Mouse (Mus musculus): ENCODE results near the gene Wnk4.
A peak's percentile ranks its signal among the peaks of the same experiment; 100 is the strongest.

Gene Wnk4

DNA sequence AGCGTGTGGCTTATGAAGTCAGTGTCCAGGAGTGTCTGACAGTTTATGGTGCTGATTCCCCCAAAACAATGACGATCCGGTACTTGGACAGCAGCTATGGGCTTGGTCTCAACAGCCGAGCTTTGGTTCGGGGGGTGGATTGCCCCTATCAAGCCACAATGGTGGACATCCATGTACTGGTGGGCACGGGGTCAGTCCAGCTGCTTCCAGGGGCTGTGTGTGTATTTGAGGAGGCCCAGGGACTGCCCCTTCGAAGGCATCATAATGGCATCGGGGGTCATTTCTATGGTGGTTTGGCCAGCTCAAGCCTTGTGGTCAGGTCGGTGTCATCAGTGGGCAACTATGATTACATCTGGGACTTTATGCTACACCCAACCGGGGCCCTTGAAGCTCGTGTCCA, 65.8 kb downstream of the Wnk4 start:
- Histone ChIP-seq H3K27me3 (ENCODE audit: insufficient read depth, low read length) (no peaks in the 10 kb centered on the region), H3K9me3 (ENCODE audit: low read length) (no peaks in the 10 kb centered on the region)

More for the DNA sequence above, 65.8 kb downstream of the Wnk4 start:
- Histone ChIP-seq H3K4me1 (replicated peaks; ENCODE audit: low read depth, low read length) (peaks cover 91% of the 10 kb centered on the region), H3K4me3 (replicated peaks; ENCODE audit: low read length) (peak overlapping the region; percentile 27; the same call in 1 of the 2 replicates), H3K36me3 (ENCODE audit: insufficient read depth, low read length) (peaks cover 72% of the 10 kb centered on the region)
- no peak for TF ChIP-seq NANOG (IDR thresholded peaks at IDR 0.05; ENCODE audit: borderline replicate concordance, low read length)
- TF ChIP-seq CTCF (conservative IDR thresholded peaks at IDR 0.05; ENCODE audit: low read length), result no peak
- no peak for TF ChIP-seq POU5F1 (IDR thresholded peaks at IDR 0.05; ENCODE audit: borderline replicate concordance, low read length)

Data from E14TG2a.4 (cell line).